Mouse (Mus musculus): ENCODE measurements around the gene Fads3. TPM values are rescaled to one million over a fixed set of nuclear protein-coding genes. Genes with fewer than 3 reads are reported as not detected.

The Fads3 gene
- polyA plus RNA-seq, 1 experiment from 2014 or later: 8.6 TPM

DNA sequence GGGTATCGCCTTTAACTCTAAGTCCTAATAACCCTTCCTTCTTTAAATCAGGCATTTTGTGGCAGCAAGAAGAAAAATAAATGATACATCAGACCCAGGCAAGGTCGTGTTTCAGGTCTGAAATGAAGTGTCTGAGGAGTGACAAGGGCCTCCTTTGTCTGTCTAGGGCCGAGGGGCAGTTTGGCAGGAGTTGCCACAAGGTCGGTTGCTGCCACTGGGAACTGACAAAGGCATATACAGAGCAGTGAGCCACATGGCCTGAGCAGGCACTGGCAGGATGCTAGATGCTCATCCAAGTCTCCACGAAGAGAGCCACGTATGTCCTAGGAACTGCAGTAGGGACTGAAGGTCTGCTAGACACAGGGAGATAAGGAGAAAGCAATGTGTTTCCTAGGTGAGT is 37.0 kb downstream of the Fads3 start:
- no peak overlapping the region for H3K9ac ChIP-seq
- H3K36me3 ChIP-seq: peaks cover 100% of the 10 kb centered on the region
- H3K9me3 ChIP-seq: no peaks in the 10 kb centered on the region
- H3K27me3 ChIP-seq: no peaks in the 10 kb centered on the region
- WGBS: 67% methylated on average over 6 of the region's 6 CpGs
- no peak overlapping the region for H3K27ac ChIP-seq
- H3K4me3 ChIP-seq: no peak overlapping the region
- H3K4me2 ChIP-seq: no peak overlapping the region
- ATAC-seq (ENCODE audit: insufficient number of reproducible peaks, insufficient read depth, low FRiP score, low TSS enrichment, low read depth): no peak
- H3K4me1 ChIP-seq: no peaks in the 10 kb centered on the region

DNA sequence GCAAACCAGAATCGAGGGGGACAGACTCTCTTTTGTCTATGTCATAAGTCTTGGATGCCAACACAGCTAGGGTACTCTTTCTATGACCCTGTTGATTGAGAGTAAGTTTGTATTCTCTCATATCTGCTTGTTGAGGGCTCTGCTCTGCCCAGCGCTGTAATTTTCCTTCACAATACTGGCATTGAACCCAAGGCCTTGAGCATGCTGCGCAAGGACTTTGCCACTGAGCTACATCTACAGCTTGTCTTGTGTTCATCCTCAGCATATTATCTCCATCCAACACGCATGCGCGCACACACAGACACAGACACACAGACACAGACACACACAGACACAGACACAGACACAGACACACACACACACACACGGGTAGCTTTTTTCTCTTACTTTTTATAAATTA is 39.0 kb downstream of the Fads3 start:
- Histone ChIP-seq H3K9ac (no peak overlapping the region), H3K4me1 (no peaks in the 10 kb centered on the region), H3K27me3 (no peaks in the 10 kb centered on the region), H3K36me3 (peaks cover 95% of the 10 kb centered on the region), H3K4me3 (no peak overlapping the region), H3K27ac (no peak overlapping the region), H3K9me3 (no peaks in the 10 kb centered on the region), H3K4me2 (no peak overlapping the region)
- WGBS: 95% methylated on average over 7 of the region's 7 CpGs
- ATAC-seq (ENCODE audit: insufficient number of reproducible peaks, insufficient read depth, low FRiP score, low TSS enrichment, low read depth): no peak

DNA sequence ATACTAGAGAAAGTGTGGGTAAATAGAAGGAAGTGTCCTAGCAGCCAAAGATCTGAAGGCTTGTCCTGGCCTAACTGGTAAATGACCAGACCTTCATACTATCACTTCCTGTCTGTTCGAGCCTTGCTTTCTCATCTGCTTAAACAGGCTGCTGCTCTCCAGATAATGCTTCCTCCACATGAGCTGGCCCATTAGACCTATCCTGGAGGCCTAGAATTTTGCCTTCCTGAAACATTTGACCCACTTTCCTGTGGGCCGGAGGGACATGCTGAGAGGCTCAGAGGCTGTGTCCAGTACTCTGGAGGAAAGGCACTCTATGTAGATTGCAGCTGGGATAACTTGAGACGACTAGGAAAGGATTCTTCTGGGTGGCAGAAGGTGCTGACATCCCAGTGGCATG is 40.7 kb downstream of the Fads3 start:
- no peak overlapping the region for H3K4me3 ChIP-seq
- no peak overlapping the region for H3K4me2 ChIP-seq
- no peaks in the 10 kb centered on the region for H3K9me3 ChIP-seq
- no peaks in the 10 kb centered on the region for H3K4me1 ChIP-seq
- 84% methylated on average over 3 of the region's 3 CpGs for WGBS
- peaks cover 94% of the 10 kb centered on the region for H3K36me3 ChIP-seq
- no peak overlapping the region for H3K9ac ChIP-seq
- no peak for ATAC-seq (ENCODE audit: insufficient number of reproducible peaks, insufficient read depth, low FRiP score, low TSS enrichment, low read depth)
- H3K27me3 ChIP-seq: no peaks in the 10 kb centered on the region
- no peak overlapping the region for H3K27ac ChIP-seq

DNA sequence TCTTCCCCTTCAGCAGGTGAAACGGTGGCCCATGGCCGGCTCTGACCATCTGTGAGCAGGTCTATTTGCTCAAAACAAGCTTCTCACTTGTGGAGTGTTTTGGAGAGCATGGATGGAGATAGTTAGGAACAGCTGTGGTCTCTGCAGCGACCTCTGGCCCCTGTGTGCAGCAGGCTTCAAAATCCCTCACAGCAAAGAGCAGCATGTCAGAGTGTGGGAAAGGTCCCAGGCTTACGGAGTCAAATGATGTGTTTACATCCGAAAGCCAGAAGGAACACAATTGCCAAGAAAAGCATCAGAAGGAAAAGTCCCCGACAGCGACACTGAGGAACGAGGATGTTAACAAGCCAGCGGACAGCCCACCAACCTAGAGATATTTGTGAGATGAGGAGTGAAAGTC is 44.1 kb downstream of the Fads3 start:
- no peak for ATAC-seq (ENCODE audit: insufficient number of reproducible peaks, insufficient read depth, low FRiP score, low TSS enrichment, low read depth)
- H3K4me3 ChIP-seq: no peak overlapping the region
- H3K27ac ChIP-seq: no peak overlapping the region
- no peak overlapping the region for H3K9ac ChIP-seq
- H3K9me3 ChIP-seq: no peaks in the 10 kb centered on the region
- H3K4me1 ChIP-seq: no peaks in the 10 kb centered on the region
- peaks cover 94% of the 10 kb centered on the region for H3K36me3 ChIP-seq
- no peaks in the 10 kb centered on the region for H3K27me3 ChIP-seq
- 86% methylated on average over 9 of the region's 9 CpGs for WGBS
- no peak overlapping the region for H3K4me2 ChIP-seq

DNA sequence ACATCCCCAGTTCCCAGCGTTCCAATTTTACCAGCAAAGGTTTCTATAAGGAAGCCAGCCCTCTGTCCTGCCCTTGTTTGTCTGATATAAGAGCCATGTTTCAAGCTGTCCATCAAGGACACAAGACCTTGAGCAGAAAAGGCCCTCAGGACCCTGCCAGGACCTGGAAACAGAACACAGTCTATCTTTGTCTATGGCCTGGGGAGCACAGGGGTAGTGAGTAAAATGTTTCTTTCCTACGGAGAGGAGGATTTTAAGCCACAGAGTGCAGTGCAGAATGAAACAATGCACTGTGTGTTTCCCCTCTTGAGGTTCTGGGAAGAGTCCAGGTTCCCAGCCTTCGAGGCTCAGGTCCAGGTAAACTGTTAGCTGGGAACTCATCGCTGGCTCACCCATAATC is 45.6 kb downstream of the Fads3 start:
- no peaks in the 10 kb centered on the region for H3K9me3 ChIP-seq
- H3K4me2 ChIP-seq: no peak overlapping the region
- H3K27ac ChIP-seq: no peak overlapping the region
- peaks cover 94% of the 10 kb centered on the region for H3K36me3 ChIP-seq
- ATAC-seq (ENCODE audit: insufficient number of reproducible peaks, insufficient read depth, low FRiP score, low TSS enrichment, low read depth): no peak
- no peak overlapping the region for H3K9ac ChIP-seq
- no peaks in the 10 kb centered on the region for H3K4me1 ChIP-seq
- 79% methylated on average over 4 of the region's 4 CpGs for WGBS
- no peaks in the 10 kb centered on the region for H3K27me3 ChIP-seq
- H3K4me3 ChIP-seq: no peak overlapping the region

DNA sequence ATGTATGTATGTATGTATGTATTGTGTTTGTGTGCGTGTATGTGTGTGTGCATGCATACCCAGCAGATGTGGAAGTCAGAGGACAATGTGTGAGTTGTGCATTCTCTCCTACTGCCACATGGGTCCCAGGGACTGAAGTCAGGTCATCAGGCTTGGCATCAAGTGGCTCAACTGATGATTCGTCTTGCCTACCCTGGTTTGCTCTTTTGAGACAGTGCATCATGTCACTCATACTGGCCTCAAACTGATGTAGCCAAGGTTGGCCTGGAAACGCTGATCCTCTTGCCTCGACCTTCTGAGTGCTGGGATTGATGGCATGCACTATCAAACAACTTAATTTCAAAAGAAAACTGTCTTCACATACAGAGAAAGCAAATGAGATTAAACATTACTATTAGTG is 52.5 kb downstream of the Fads3 start:
- Histone ChIP-seq H3K36me3 (peaks cover 63% of the 10 kb centered on the region), H3K9ac (no peak overlapping the region)
- WGBS: 90% methylated on average over 4 of the region's 4 CpGs

DNA sequence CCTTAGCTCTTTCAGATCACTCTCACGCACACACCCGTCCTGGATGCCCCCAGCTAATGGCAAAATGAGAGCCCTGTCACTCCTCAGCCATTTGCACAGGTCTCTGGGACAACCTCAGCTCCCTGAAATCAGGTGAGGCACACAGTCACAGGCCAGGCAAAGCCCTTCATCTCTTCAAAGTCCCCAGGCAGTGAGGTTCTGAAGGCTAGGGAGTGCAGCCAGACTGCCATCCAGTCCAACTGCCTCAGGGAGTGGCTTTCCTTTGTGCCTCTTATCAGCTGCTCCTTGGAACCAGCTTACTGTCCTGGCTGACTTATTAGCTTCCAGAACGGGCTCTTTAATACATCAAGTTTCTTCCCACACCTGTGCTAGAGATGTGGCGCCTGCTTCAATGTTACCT is 53.3 kb downstream of the Fads3 start:
- no peak for ATAC-seq (ENCODE audit: insufficient number of reproducible peaks, insufficient read depth, low FRiP score, low TSS enrichment, low read depth)
- no peaks in the 10 kb centered on the region for H3K9me3 ChIP-seq
- H3K36me3 ChIP-seq: peaks cover 54% of the 10 kb centered on the region

More for the DNA sequence above, 52.5 kb downstream of the Fads3 start:
- H3K4me2 ChIP-seq: no peak overlapping the region
- peaks cover 28% of the 10 kb centered on the region for H3K4me1 ChIP-seq
- no peaks in the 10 kb centered on the region for H3K9me3 ChIP-seq
- H3K27me3 ChIP-seq: no peaks in the 10 kb centered on the region
- H3K27ac ChIP-seq: no peak overlapping the region
- ATAC-seq (ENCODE audit: insufficient number of reproducible peaks, insufficient read depth, low FRiP score, low TSS enrichment, low read depth): no peak
- no peak overlapping the region for H3K4me3 ChIP-seq

DNA sequence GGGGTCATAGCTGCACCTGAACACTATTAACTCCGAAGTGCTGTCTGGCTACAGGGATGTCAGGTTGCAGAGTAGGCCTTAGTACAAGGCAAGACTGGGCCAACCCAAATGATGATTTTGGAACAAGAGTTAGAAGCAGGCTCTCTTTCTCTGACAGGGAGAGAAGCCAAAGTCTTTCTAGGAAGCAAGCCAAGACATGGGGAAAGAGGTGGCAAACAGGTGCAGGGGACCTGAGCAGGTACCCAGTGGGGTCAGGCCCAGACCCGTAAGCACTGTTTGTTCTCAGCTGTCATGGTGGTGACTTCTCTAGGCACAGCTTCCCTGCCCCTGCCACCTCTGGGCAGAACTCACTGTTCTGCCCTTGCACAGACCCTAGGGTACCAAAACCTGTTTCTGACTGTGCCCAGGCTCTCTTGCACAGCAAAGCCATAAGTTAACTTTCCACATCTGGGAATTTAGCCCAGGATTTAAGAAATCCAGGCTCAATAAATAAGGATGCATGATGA is 55.1 kb downstream of the Fads3 start:
- ATAC-seq (ENCODE audit: insufficient number of reproducible peaks, insufficient read depth, low FRiP score, low TSS enrichment, low read depth): no peak
- H3K9me3 ChIP-seq: no peaks in the 10 kb centered on the region
- no peak overlapping the region for H3K9ac ChIP-seq
- H3K4me3 ChIP-seq: no peak overlapping the region
- no peaks in the 10 kb centered on the region for H3K27me3 ChIP-seq
- peaks cover 37% of the 10 kb centered on the region for H3K36me3 ChIP-seq
- WGBS: 87% methylated on average over 2 of the region's 2 CpGs
- no peak overlapping the region for H3K27ac ChIP-seq
- no peak overlapping the region for H3K4me2 ChIP-seq
- peaks cover 47% of the 10 kb centered on the region for H3K4me1 ChIP-seq

More for the DNA sequence above, 53.3 kb downstream of the Fads3 start:
- H3K4me1 ChIP-seq: peaks cover 37% of the 10 kb centered on the region
- 78% methylated on average over 4 of the region's 4 CpGs for WGBS
- H3K27ac ChIP-seq: no peak overlapping the region
- H3K4me3 ChIP-seq: no peak overlapping the region
- no peaks in the 10 kb centered on the region for H3K27me3 ChIP-seq
- 0 out of 2 replicates have a peak overlapping the region, but pooled peaks have one; percentile 27 for H3K9ac ChIP-seq
- H3K4me2 ChIP-seq: no peak overlapping the region

DNA sequence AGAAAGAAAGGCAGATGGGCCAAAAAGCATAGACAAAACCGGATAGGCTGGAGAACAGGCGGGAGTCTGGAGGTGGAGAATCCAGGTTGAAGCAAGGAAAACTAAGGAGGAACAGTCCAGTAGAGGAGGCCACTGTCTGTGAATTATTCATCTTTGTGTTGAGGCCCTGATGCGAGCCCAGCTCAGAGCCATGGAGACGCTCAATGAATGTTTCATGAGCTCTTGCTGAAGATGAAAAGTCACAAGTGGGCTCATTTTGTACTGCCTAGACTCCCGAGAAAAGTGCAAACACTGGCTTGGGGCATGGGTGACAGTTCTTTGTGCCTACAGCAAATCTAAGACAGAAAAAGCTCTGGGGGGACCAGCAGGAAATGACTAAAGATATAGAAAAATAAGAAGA is 56.5 kb downstream of the Fads3 start:
- Histone ChIP-seq H3K9me3 (no peaks in the 10 kb centered on the region), H3K27me3 (no peaks in the 10 kb centered on the region), H3K4me3 (no peak overlapping the region), H3K9ac (no peak overlapping the region), H3K4me2 (0 out of 2 replicates have a peak overlapping the region, but pooled peaks have one; percentile 20), H3K27ac (no peak overlapping the region), H3K4me1 (peaks cover 52% of the 10 kb centered on the region), H3K36me3 (peaks cover 29% of the 10 kb centered on the region)
- 85% methylated on average over 5 of the region's 5 CpGs for WGBS
- ATAC-seq (ENCODE audit: insufficient number of reproducible peaks, insufficient read depth, low FRiP score, low TSS enrichment, low read depth): no peak

DNA sequence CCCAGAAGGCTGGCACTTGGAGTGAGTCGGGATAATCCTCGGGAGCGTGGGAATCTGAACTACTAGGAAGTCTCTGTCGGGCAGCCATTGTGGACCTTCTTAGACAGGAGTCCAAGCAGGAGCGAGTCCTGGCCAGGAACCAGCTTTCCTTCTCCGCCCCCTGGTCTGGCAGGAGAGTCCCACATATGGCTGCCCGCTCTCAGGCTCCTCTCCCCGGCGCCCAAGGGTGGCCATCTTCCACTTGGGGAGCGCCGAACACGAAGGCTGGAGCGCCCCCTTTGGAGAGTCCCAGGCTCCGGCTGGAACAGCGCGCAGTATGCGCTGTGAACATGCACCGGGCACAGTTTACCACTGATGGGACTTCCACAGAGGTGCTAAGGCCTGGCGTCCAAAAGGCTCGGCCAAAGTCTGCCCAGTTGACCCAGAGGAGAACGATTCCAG is 59.3 kb downstream of the Fads3 start:
- under 1% methylated on average over 21 of the region's 21 CpGs for WGBS
- peaks cover 13% of the 10 kb centered on the region; the same call in 1 of the 2 replicates for H3K36me3 ChIP-seq
- H3K4me2 ChIP-seq: peak overlapping the region; percentile 70
- ATAC-seq (ENCODE audit: insufficient number of reproducible peaks, insufficient read depth, low FRiP score, low TSS enrichment, low read depth): peak; percentile 48; the same call in 1 of the 2 replicates
- H3K27ac ChIP-seq: peak overlapping the region; percentile 90
- H3K4me3 ChIP-seq: peak overlapping the region; percentile 76
- peaks cover 49% of the 10 kb centered on the region for H3K4me1 ChIP-seq
- peak overlapping the region; percentile 81 for H3K9ac ChIP-seq
- H3K9me3 ChIP-seq: no peaks in the 10 kb centered on the region
- no peaks in the 10 kb centered on the region for H3K27me3 ChIP-seq

DNA sequence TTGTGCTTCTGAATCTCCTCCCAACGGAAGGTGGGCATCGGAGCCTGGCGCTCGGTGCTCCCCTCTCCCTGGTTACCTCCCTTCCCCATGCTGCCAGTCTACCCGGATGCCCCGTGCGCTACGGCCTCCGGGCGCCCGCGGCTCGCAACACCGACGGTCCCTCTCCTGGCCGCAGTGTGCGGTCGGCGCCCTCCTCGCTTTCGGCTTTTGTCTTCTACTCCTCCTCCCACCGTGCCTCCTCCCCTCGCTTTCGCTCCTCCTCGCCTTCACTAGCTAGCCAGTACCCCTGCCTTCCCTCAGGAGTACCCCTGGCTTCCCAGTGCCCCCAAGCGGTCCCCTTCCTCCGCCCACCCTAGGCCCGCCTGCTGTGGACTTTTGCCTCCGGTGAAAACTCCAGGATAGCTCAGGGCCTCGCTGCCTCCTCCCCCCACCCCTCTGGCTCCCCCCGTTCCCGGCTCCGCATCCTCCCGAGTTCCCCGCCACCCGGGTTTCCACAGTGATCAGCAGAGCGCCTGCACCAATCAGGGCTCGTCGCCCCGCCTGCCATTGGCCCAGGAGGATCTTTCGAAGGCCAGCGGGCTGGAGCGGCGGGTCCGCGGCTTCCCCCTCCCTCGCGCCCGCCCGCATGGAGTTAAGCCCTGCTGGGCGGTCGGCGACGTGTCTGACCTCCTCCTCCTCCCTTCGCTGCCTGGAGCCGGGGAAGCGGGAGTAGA is 60.1 kb downstream of the Fads3 start, which contains the start of gene Fads2:
Gene Fads2 (minus strand): TSS at position 406 of the 713 bp plus-strand sequence.
- Histone ChIP-seq H3K36me3 (peaks cover 7% of the 10 kb centered on the region; the same call in 1 of the 2 replicates), H3K4me2 (peak within 1 kb of the TSS; percentile 70), H3K9me3 (no peaks in the 10 kb centered on the region), H3K27me3 (no peaks in the 10 kb centered on the region), H3K9ac (peak within 1 kb of the TSS; percentile 81), H3K4me3 (peak within 1 kb of the TSS; percentile 76), H3K4me1 (peaks cover 43% of the 10 kb centered on the region), H3K27ac (peak within 1 kb of the TSS; percentile 90)
- peak; percentile 92 for ATAC-seq (ENCODE audit: insufficient number of reproducible peaks, insufficient read depth, low FRiP score, low TSS enrichment, low read depth)
- under 1% methylated on average over 57 of the region's 57 CpGs for WGBS

All from embryonic facial prominence, embryonic 13.5 days (tissue).